ENCODE assay signal across 8 mouse cellular contexts in the genomic region with DNA sequence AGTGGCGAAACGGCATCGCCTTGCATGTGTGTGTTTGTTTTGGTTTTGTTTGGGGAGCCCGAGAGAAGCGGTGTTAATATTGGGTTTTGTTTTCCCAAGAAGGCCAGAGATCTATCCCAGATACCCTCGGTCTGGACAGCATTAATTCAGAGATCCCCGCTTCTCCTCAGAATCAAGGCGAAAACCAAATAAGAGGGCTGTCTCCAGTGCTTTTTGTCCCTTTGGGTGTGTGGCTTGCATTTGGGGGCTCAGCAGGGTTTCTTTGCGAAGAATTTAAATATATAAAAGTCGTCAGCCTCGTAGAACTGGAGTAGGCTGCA. TPM values are rescaled to one million over a fixed set of nuclear protein-coding genes. Genes with fewer than 3 reads are reported as not detected.
DNase-seq lines count a peak whose midpoint lies in the region; ATAC-seq and TF ChIP-seq lines count a peak whose summit lies in the region.

No protein-coding gene starts in this region.

- no peaks in the 10 kb centered on the region for H3K36me3 ChIP-seq in lung, embryonic 15.5 days
- H3K36me3 ChIP-seq in embryonic facial prominence, embryonic 14.5 days (ENCODE audit: control insufficient read depth, insufficient read depth, low read length): no peaks in the 10 kb centered on the region
- H3K36me3 ChIP-seq in intestine, postnatal 0 days (ENCODE audit: control insufficient read depth, insufficient read depth): no peaks in the 10 kb centered on the region
- H3K36me3 ChIP-seq in neural tube, embryonic 14.5 days (ENCODE audit: control insufficient read depth, insufficient read depth, low read length): no peaks in the 10 kb centered on the region

- peak overlapping the region; percentile 87 for H3K4me3 ChIP-seq in lung, embryonic 15.5 days
- H3K4me3 ChIP-seq in embryonic facial prominence, embryonic 14.5 days (ENCODE audit: low read depth, low read length): peak overlapping the region; percentile 87
- H3K4me3 ChIP-seq in intestine, postnatal 0 days (ENCODE audit: low read depth, low read length): peak overlapping the region; percentile 89
- peak overlapping the region; percentile 91 for H3K4me3 ChIP-seq in neural tube, embryonic 14.5 days (ENCODE audit: low read depth, low read length)

- no peak for ATAC-seq in lung, embryonic 15.5 days (ENCODE audit: borderline replicate concordance, extremely low read depth, low FRiP score, low TSS enrichment)
- ATAC-seq in embryonic facial prominence, embryonic 14.5 days (ENCODE audit: low read depth): no peak
- no peak for ATAC-seq in intestine, postnatal 0 days
- no peak for ATAC-seq in neural tube, embryonic 14.5 days (ENCODE audit: low read depth)

- no peak for TF ChIP-seq CTCF in intestine, postnatal 0 days (IDR thresholded peaks at IDR 0.05; ENCODE audit: low read depth)

- H3K27ac ChIP-seq in lung, embryonic 15.5 days: no peak overlapping the region
- H3K27ac ChIP-seq in embryonic facial prominence, embryonic 14.5 days (replicated peaks; ENCODE audit: low read depth, low read length): no peak overlapping the region
- H3K27ac ChIP-seq in intestine, postnatal 0 days (ENCODE audit: low read depth, low read length): 0 out of 2 replicates have a peak overlapping the region, but pooled peaks have one; percentile 41
- no peak overlapping the region for H3K27ac ChIP-seq in neural tube, embryonic 14.5 days (ENCODE audit: low read depth, low read length)

- 4% methylated on average over 11 of the region's 11 CpGs for WGBS in lung, embryonic 15.5 days
- 2% methylated on average over 9 of the region's 11 CpGs for WGBS in embryonic facial prominence, embryonic 14.5 days
- WGBS in intestine, postnatal 0 days: 7% methylated on average over 11 of the region's 11 CpGs
- 1% methylated on average over 11 of the region's 11 CpGs for WGBS in neural tube, embryonic 14.5 days

- no peaks in the 10 kb centered on the region for H3K27me3 ChIP-seq in lung, embryonic 15.5 days
- H3K27me3 ChIP-seq in embryonic facial prominence, embryonic 14.5 days (replicated peaks; ENCODE audit: control insufficient read depth, insufficient read depth, low read length): peaks cover 10% of the 10 kb centered on the region
- no peaks in the 10 kb centered on the region for H3K27me3 ChIP-seq in intestine, postnatal 0 days (replicated peaks; ENCODE audit: control insufficient read depth, insufficient read depth, low read length)
- no peaks in the 10 kb centered on the region; the same call in 1 of the 2 replicates for H3K27me3 ChIP-seq in neural tube, embryonic 14.5 days (ENCODE audit: control insufficient read depth, insufficient read depth, low read length)

- H3K9ac ChIP-seq in lung, embryonic 15.5 days: peak overlapping the region; percentile 86
- peak overlapping the region; percentile 84 for H3K9ac ChIP-seq in embryonic facial prominence, embryonic 14.5 days (ENCODE audit: low read depth, low read length)
- H3K9ac ChIP-seq in intestine, postnatal 0 days (ENCODE audit: low read depth, low read length): peak overlapping the region; percentile 75
- H3K9ac ChIP-seq in neural tube, embryonic 14.5 days (replicated peaks; ENCODE audit: low read depth, low read length): peak overlapping the region; percentile 88

- peaks cover 15% of the 10 kb centered on the region for H3K4me1 ChIP-seq in lung, embryonic 15.5 days
- peaks cover 4% of the 10 kb centered on the region; the same call in 1 of the 2 replicates for H3K4me1 ChIP-seq in embryonic facial prominence, embryonic 14.5 days (ENCODE audit: control insufficient read depth, insufficient read depth, low read length)
- no peaks in the 10 kb centered on the region; the same call in 1 of the 2 replicates for H3K4me1 ChIP-seq in intestine, postnatal 0 days (replicated peaks; ENCODE audit: control insufficient read depth, insufficient read depth, low read length)
- H3K4me1 ChIP-seq in neural tube, embryonic 14.5 days (ENCODE audit: control insufficient read depth, insufficient read depth, low read length): peaks cover 13% of the 10 kb centered on the region

- peak overlapping the region; percentile 93 for H3K4me2 ChIP-seq in lung, embryonic 15.5 days
- peak overlapping the region; percentile 97 for H3K4me2 ChIP-seq in embryonic facial prominence, embryonic 14.5 days (ENCODE audit: low read depth, low read length)
- H3K4me2 ChIP-seq in intestine, postnatal 0 days (replicated peaks; ENCODE audit: low read depth): peak overlapping the region; percentile 100
- H3K4me2 ChIP-seq in neural tube, embryonic 14.5 days (ENCODE audit: low read depth, low read length): peak overlapping the region; percentile 91

- no peaks in the 10 kb centered on the region for H3K9me3 ChIP-seq in lung, embryonic 15.5 days
- H3K9me3 ChIP-seq in embryonic facial prominence, embryonic 14.5 days (ENCODE audit: control insufficient read depth, low read length): 0 out of 2 replicates have a peak, but pooled peaks cover 4% of the 10 kb centered on the region
- no peaks in the 10 kb centered on the region for H3K9me3 ChIP-seq in intestine, postnatal 0 days (ENCODE audit: control insufficient read depth)
- no peaks in the 10 kb centered on the region for H3K9me3 ChIP-seq in neural tube, embryonic 14.5 days (ENCODE audit: control insufficient read depth, low read length)

- no peak for DNase-seq in lung, postnatal 10 days
- DNase-seq in embryonic facial prominence, embryonic 14.5 days (ENCODE audit: low spot score): no peak
- no peak for DNase-seq in adrenal gland, adult 18-20 months (ENCODE audit: low spot score in 2 of 2)
- no peak for DNase-seq in ovary, postnatal 36 days (ENCODE audit: low spot score)
- no peak for DNase-seq in cerebellum, adult 8-10 months

RNA-seq across cellular contexts. Expression of a gene that starts 0.3 kb away (rescaled TPM):
- polyA plus RNA-seq in lung, embryonic 15.5 days (2015; fragmentation: Nextera tagmentation; extraction: Ambion mirVana): 8.8 and 10.6 TPM in 2 replicates
- 6.6 and 7.7 TPM in 2 replicates for polyA plus RNA-seq in embryonic facial prominence, embryonic 14.5 days (2014; fragmentation: Nextera tagmentation; extraction: Ambion mirVana)
- 3.8 and 4.4 TPM in 2 replicates for polyA plus RNA-seq in intestine, postnatal 0 days (2015; fragmentation: Nextera tagmentation; extraction: Ambion mirVana)
- 18.8 and 19.1 TPM in 2 replicates for polyA plus RNA-seq in neural tube, embryonic 14.5 days (2014; fragmentation: Nextera tagmentation; extraction: Ambion mirVana)
- 10 to 100 TPM; 15.7 to 19.7 TPM for total RNA-seq in adrenal gland, adult 18-20 months (2021)

RNA-seq across cellular contexts. Expression of a gene that starts 54.3 kb away (rescaled TPM):
- polyA plus RNA-seq in lung, embryonic 15.5 days (2015; fragmentation: Nextera tagmentation; extraction: Ambion mirVana): 20.9 and 21.2 TPM in 2 replicates
- polyA plus RNA-seq in embryonic facial prominence, embryonic 14.5 days (2014; fragmentation: Nextera tagmentation; extraction: Ambion mirVana): 43.7 and 46.6 TPM in 2 replicates
- polyA plus RNA-seq in intestine, postnatal 0 days (2015; fragmentation: Nextera tagmentation; extraction: Ambion mirVana): 14.5 and 19.5 TPM in 2 replicates
- 3.6 and 10.0 TPM in 2 replicates for polyA plus RNA-seq in neural tube, embryonic 14.5 days (2014; fragmentation: Nextera tagmentation; extraction: Ambion mirVana)
- total RNA-seq in adrenal gland, adult 18-20 months (2021): 1 to 10 TPM; 5.1 to 5.2 TPM
